8 mouse cellular contexts compared by ENCODE assay signal in the genomic region with DNA sequence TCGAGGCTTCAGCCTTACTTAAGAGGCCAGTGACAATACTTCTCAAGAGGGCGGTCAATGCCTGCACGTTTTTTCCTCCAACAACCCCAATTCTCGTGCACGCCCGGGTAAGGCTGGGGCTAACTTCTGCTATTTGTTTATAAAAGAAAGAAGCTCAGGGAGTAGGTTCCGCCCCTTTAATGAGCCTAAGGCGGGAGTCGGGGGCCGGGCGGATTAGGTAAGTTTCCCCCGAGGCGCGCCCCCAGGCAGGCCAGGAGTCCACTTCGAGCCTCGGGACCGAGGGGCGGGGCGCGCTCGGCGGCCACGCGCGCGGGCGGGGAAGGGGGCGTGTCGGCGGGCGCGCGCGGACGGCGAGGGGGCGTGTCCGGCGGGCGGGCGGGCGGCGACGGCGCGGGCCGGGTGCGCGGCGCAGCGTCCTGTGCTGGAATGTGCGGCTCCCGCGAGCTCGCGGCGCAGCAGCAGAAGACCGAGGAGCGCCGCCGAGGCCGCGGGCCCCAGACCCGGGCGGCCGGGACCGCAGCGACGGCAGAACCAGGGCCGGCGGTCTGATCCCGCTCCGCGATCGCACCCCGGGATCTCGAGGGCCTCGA. TPM values are rescaled to one million over a fixed set of nuclear protein-coding genes. Genes with fewer than 3 reads are reported as not detected.
DNase-seq lines count a peak whose midpoint lies in the region; ATAC-seq and TF ChIP-seq lines count a peak whose summit lies in the region.

A gene (plus strand): TSS at position 411 of the 590 bp plus-strand sequence.

- 2% methylated on average over 22 of the region's 78 CpGs for WGBS in hindbrain, embryonic 15.5 days

- H3K9ac ChIP-seq in hindbrain, embryonic 15.5 days, result peak within 1 kb of the TSS; percentile 74

- intact Hi-C loops in gastrocnemius, adult 2 months (cut with DNase I), result loop anchor here (5.0 kb wide), 1 partner anchor 42 kb away; no protein-coding TSS in a partner anchor
- intact Hi-C loops in left cerebral cortex, postnatal 4 days (cut with DNase I), result no loop called here

- no peak for TF ChIP-seq CTCF in gastrocnemius, adult 2 months (IDR thresholded peaks at IDR 0.05)

- H3K9me3 ChIP-seq in hindbrain, embryonic 15.5 days, result no peaks in the 10 kb centered on the region

- H3K4me3 ChIP-seq in gastrocnemius, adult 2 months, result peak within 1 kb of the TSS; percentile 96
- H3K4me3 ChIP-seq in hindbrain, embryonic 15.5 days, result peak within 1 kb of the TSS; percentile 89

- H3K4me1 ChIP-seq in hindbrain, embryonic 15.5 days (replicated peaks), result peaks cover 16% of the 10 kb centered on the region

- peak within 1 kb of the TSS; percentile 90 for H3K27ac ChIP-seq in gastrocnemius, adult 2 months
- H3K27ac ChIP-seq in hindbrain, embryonic 15.5 days (replicated peaks), result peak within 1 kb of the TSS; percentile 84

- peak; percentile 26 to 50 for DNase-seq in left cerebral cortex, adult 18-20 months (ENCODE audit: low spot score in 2 of 2)
- DNase-seq in left cerebral cortex, adult 11 months (ENCODE audit: low spot score), result no peak
- peak; percentile 52 to 74 for DNase-seq in cerebellum, postnatal 4 days (ENCODE audit: low spot score in 2 of 2)
- peak; percentile 87 for DNase-seq in gastrocnemius, adult 2 months
- peak; percentile 69 for DNase-seq in left cerebral cortex, postnatal 4 days
- peak; percentile 79 for DNase-seq in mesoderm, embryonic 11.5 days (ENCODE audit: low read depth, low spot score)
- DNase-seq in spleen, adult 12 weeks (ENCODE audit: low spot score), result peak; percentile 73

- peak; percentile 88 for ATAC-seq in hindbrain, embryonic 15.5 days (ENCODE audit: low FRiP score, low read depth)

- H3K36me3 ChIP-seq in hindbrain, embryonic 15.5 days, result no peaks in the 10 kb centered on the region

- no peaks in the 10 kb centered on the region for H3K27me3 ChIP-seq in hindbrain, embryonic 15.5 days

- H3K4me2 ChIP-seq in hindbrain, embryonic 15.5 days, result peak within 1 kb of the TSS; percentile 71

RNA-seq across cellular contexts. Expression of the gene that starts here (rescaled TPM):
- 1 to 10 TPM; 3.5 to 3.6 TPM for total RNA-seq in left cerebral cortex, adult 18-20 months (2021)
- total RNA-seq in gastrocnemius, adult 2 months (2021), result 1 to 10 TPM; 7.8 to 9.2 TPM
- polyA plus RNA-seq in hindbrain, embryonic 15.5 days (2015; fragmentation: Nextera tagmentation; extraction: Ambion mirVana), result 6.8 and 7.1 TPM in 2 replicates
- total RNA-seq in left cerebral cortex, postnatal 4 days (2021), result 1 to 10 TPM; 6.7 to 6.8 TPM
